Mouse (Mus musculus) gastrocnemius, adult 2 months (tissue): ENCODE data around the gene Tectb. TPM values are rescaled to one million over a fixed set of nuclear protein-coding genes. Genes with fewer than 3 reads are reported as not detected.
"Not testable (repeated sequence)": the region's sequence is repeated elsewhere in the genome, so short reads cannot be mapped to it uniquely, and the experiment has no call there.

Experiments
- DNase-seq: peaks from one replicate; pipeline ENCODE4 v3.0.0; 2022
- H3K27ac ChIP-seq: fragments of 200-600 bp; 2 replicates; pipeline ENCODE4 v1.8.1; 2022; ENCODE audit warnings: mild to moderate bottlenecking
- H3K4me3 ChIP-seq: fragments of 200-600 bp; 2 replicates; pipeline ENCODE4 v1.8.1; 2022; ENCODE audit warnings: mild to moderate bottlenecking, moderate library complexity
- CTCF ChIP-seq: fragments of 200-600 bp; IDR thresholded peaks from 2 replicates; pipeline ENCODE4 v1.8.1; 2022; ENCODE audit warnings: antibody characterized with exemption, mild to moderate bottlenecking, moderate library complexity
- intact Hi-C: fragments of 180-260 bp; cut with DNase I; formaldehyde crosslinking; loops from one replicate; pipeline ENCODE4 v1.15.1; 2025
- total RNA-seq, 2 experiments: library from RNA; stranded (reverse); gene quantifications; 2 replicates each; pipeline ENCODE4 v1.2.3; 2021

Tectb gene
- total RNA-seq, 2 experiments from 2014 or later, result not detected

DNA sequence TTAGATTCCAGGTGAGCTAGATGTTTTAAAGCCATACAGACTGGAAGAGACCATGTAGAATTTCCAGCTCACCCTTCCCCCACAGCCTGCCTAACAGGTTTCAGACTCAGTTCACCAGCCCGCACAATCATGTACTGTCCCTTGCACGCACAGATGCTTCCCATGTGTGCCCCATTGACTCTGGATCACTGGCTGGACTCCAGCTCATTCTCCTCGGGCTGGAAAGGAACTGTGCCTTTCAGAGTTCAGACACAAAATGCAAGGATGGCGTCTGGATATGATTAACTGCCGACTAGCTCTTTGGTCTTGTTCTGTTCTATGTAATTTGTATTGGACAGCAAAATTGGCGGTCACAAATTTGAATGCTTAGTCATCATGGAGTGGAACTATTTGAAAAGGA is 30.9 kb upstream of the Tectb start:
- intact Hi-C loops, result no loop called here
- no peak overlapping the region for H3K27ac ChIP-seq
- no peak for DNase-seq
- TF ChIP-seq CTCF, result no peak
- H3K4me3 ChIP-seq, result no peak overlapping the region

DNA sequence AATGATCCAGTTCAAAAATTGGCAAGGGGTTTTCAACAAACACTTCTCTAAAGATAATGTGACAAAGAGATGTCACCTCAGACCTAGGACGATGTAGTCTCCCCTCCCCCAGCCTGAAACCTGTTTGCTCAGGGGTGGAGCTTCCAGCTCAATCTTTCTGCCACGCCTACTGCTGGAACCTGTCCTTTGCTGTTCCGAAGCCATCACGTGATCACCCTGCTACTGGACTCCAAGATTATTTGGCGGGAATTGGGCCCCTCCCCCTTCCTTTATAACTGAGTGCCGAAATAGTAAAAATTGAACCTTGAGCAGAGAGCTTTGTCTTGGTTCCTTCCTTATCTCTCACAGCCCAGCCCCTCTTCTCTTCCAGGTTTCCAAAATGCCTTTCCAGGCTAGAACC is 28.3 kb upstream of the Tectb start:
- intact Hi-C loops, H3K27ac ChIP-seq, DNase-seq, H3K4me3 ChIP-seq: not testable (repeated sequence)

GRCm38 (mm10) chr19:55152983-55153382 is 27.6 kb upstream of the Tectb start:
- Histone ChIP-seq H3K4me3 (no peak overlapping the region), H3K27ac (no peak overlapping the region)
- intact Hi-C loops, result no loop called here
- no peak for DNase-seq
- TF ChIP-seq CTCF, result no peak

DNA sequence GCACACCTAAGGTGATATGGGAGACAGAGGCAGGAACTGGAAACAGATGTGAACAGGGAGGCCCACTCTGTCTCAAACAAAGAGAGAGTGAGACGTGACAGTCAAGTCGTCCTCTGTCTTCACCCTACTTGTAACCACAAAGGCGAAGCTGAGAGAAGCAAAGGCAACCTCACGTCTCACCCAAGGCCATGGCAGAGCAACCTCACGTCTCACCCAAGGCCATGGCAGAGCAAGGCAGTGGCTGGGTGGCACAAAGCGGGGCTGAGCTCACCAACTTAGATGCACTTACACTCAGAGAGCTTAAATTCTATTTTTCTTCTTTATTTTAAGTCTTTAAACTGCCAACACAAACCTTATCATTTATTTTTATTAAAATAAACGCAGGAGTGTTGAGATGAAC is 23.5 kb upstream of the Tectb start:
- intact Hi-C loops, result no loop called here
- no peak overlapping the region for H3K4me3 ChIP-seq
- no peak for DNase-seq
- no peak overlapping the region for H3K27ac ChIP-seq
- no peak for TF ChIP-seq CTCF

DNA sequence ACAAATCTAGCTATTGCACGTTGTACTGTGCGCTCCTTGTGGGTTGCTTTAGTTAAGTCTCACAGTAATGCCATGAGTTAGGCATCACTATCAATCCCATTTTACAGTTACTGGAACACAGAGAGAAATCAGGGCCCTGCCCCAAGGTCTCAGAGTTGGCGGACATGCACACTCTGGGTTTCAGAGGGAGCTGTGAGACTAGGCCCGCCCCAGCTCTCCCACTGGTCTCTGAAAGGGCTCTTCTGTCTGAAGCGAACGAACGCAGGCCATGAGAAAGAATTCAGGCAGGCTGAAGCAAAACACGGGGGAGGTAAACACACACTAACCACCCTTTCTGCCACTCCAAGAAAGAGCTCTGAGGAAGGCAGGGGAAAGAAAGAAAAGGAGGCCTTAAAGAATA is 21.9 kb upstream of the Tectb start:
- no peak for TF ChIP-seq CTCF
- Histone ChIP-seq H3K27ac (no peak overlapping the region), H3K4me3 (no peak overlapping the region)
- DNase-seq, result no peak
- intact Hi-C loops, result no loop called here

- no peak overlapping the region for H3K27ac ChIP-seq
- no peak for TF ChIP-seq CTCF
- H3K4me3 ChIP-seq, result no peak overlapping the region
- no peak for DNase-seq
- intact Hi-C loops, result no loop called here
These were observed 20.7 kb upstream of the Tectb start for GRCm38 (mm10) chr19:55159826-55160225.

DNA sequence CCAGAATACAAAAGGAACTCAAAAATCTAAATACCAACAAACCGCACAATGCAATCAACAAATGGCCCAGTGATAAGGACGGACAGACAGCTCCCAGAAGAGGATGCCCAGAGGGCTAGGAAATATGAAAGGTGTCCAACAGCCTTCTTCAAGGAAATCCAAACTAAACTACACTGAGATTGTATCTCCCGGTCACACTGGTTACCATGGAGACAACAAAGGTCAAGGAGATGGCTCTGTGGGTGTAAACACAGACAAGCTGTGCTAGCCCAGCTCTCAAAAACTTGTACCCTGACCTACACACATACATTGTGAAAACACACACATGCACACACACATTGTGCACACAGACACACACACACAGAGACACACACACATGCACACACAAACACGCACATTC is 18.3 kb upstream of the Tectb start:
- no peak for TF ChIP-seq CTCF
- intact Hi-C loops, result no loop called here
- Histone ChIP-seq H3K4me3 (no peak overlapping the region), H3K27ac (no peak overlapping the region)
- no peak for DNase-seq

DNA sequence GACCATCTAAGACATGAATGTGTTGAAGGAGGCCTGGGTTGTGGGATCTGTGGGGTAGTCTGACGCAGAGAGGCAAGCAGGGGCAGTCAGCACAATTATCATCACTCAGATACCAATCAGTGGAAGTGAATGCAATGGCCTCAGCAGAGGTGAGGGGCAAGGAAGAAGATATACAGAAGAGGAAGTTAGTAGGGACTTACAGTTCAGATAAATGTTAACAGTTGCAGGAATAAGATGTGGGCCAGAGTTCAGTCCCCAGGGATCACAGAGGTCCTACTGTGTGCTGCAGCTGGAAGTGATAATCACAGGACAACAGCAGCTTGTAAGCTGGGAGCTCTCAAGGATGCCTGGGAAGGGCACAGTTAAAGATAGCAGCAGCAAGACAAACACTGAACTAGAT is 16.4 kb upstream of the Tectb start:
- H3K27ac ChIP-seq, result 0 out of 2 replicates have a peak overlapping the region, but pooled peaks have one; percentile 20
- no peak for DNase-seq
- H3K4me3 ChIP-seq, result no peak overlapping the region
- intact Hi-C loops, result no loop called here
- TF ChIP-seq CTCF, result no peak

DNA sequence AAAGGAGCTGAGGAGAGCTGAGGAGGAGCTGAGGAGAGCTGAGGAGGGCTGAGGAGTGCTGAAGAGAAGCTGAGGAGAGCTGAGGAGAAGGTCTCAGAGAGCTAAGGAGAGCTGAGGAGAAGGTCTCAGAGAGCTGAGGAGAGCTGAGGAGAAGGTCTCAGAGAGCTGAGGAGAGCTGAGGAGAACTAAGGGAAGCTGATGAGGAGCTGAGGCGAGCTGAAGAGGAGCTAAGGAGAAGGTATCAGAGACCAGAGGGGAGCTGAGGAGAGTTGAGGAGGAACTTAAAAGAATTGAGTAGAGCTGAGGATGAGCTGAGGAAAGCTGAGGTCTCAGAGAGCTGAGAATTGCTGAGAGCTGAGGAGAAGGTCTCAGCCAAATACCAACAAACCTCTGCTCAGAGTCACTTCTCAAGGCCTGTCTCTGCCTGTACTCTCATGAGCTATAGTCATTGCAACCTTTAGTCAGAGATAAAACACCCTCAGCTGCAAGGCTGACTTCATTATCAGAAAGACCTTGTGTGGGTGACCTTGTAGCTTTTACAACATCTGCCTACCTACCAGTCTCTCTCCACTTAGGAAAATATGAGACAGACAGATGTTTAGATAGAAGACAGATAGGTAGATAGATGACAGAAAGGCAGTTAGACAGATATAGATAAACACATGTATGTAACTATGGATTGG is 15.2 kb upstream of the Tectb start:
- no peak overlapping the region for H3K4me3 ChIP-seq
- no peak for TF ChIP-seq CTCF
- intact Hi-C loops, result no loop called here
- no peak for DNase-seq
- H3K27ac ChIP-seq, result no peak overlapping the region

DNA sequence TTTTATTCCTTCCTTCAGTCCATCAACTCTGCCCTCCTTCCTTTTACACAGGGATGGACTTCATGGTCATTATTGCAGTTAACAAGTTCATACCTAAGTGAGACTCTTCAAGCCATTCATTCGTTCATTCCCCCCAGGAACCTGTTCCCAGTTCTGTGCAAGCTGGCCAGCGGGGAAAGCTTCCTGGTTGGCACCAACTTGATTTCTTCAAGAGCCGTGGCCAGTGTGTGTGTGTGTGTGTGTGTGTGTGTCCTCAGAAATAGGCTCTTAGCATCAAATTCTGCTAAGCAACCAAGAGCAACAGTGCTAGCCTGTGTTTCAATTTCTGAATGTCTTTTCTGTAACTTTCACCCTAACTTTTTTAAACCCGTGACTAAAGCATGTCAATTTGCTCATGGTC is 14.6 kb upstream of the Tectb start:
- no peak for TF ChIP-seq CTCF
- intact Hi-C loops, result no loop called here
- no peak overlapping the region for H3K27ac ChIP-seq

GRCm38 (mm10) chr19:55166741-55167140 is 13.8 kb upstream of the Tectb start:
- intact Hi-C loops, result no loop called here

More for the DNA sequence above, 14.6 kb upstream of the Tectb start:
- no peak overlapping the region for H3K4me3 ChIP-seq
- no peak for DNase-seq

DNA sequence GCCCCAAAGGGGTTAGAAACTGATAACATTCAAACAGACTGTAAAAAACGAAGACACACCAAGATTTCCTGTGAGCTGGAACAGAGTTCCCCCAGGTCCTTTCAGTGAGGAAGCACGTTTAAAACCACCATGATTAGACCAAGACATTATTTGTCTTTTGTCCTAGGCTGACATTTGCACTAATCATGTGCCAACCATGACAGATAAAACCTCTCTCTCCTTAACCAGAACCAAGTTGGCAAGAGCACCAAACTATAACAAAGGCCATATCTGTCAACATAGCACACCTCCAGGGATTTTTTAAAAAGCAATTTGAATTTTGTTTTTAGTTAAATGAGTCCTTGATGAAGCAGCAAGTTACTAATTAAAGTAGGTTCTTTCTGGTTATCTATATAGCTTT is 12.8 kb upstream of the Tectb start:
- Histone ChIP-seq H3K27ac (no peak overlapping the region), H3K4me3 (no peak overlapping the region)
- no peak for DNase-seq
- no peak for TF ChIP-seq CTCF
- intact Hi-C loops, result no loop called here

More at GRCm38 (mm10) chr19:55166741-55167140, 13.8 kb upstream of the Tectb start:
- no peak for TF ChIP-seq CTCF
- H3K27ac ChIP-seq, result no peak overlapping the region
- no peak for DNase-seq
- H3K4me3 ChIP-seq, result no peak overlapping the region

GRCm38 (mm10) chr19:55168360-55168759 is 12.2 kb upstream of the Tectb start:
- no peak for DNase-seq

GRCm38 (mm10) chr19:55169236-55169729 is 11.2 kb upstream of the Tectb start:
- H3K4me3 ChIP-seq, intact Hi-C loops, DNase-seq, H3K27ac ChIP-seq: not testable (repeated sequence)

More at GRCm38 (mm10) chr19:55168360-55168759, 12.2 kb upstream of the Tectb start:
- intact Hi-C loops, result no loop called here
- no peak overlapping the region for H3K27ac ChIP-seq
- TF ChIP-seq CTCF, result no peak
- no peak overlapping the region for H3K4me3 ChIP-seq
